Mouse (Mus musculus): ENCODE data around the gene Mcu.

- TF ChIP-seq POLR2A (IDR thresholded peaks at IDR 0.05; ENCODE audit: borderline replicate concordance, control insufficient read depth, low read depth, low read length) (no peak), CTCF (IDR thresholded peaks at IDR 0.05; ENCODE audit: control insufficient read depth, insufficient read depth, low read length) (no peak)
Observed at GRCm38 (mm10) chr10:59560126-59560525, 56.4 kb downstream of the Mcu start.
